Mouse (Mus musculus) embryonic stem cell, embryonic (primary cell): Measurements from ENCODE around the gene Nr5a1.

Experiments used
- CTCF ChIA-PET, 4 experiments: fragments of 300-600 bp in 2 of 4; fragments of 350-600 bp in 2 of 4; sonication (Branson Sonifier 250); formaldehyde crosslinking; loops; one replicate each; lab custom pipeline; 2022; ENCODE audit warnings: inconsistent platforms in 2 of 4; lab: Charles Lee
- POLR2A ChIA-PET, 4 experiments: fragments of 300-600 bp in 2 of 4; fragments of 350-600 bp in 2 of 4; sonication (Branson Sonifier 250); formaldehyde crosslinking; loops; one replicate each; lab custom pipeline; 2022; ENCODE audit warnings: antibody characterized with exemption in 4 of 4, inconsistent platforms in 1 of 4; lab: Charles Lee

Nr5a1 gene

GRCm38 (mm10) chr2:38682209-38682608, 32.1 kb downstream of the Nr5a1 start:
- POLR2A ChIA-PET = interaction anchor here in 2 of 4 experiments (1.2 to 2.0 kb wide), 3 partner anchors 10 to 13 kb away, joined by 3 to 6 read pairs (median 4); no protein-coding TSS in a partner anchor
- CTCF ChIA-PET = interaction anchor here in 1 of 4 experiments (1.4 kb wide), 1 partner anchor 13 kb away, joined by 5 read pairs; no protein-coding TSS in a partner anchor

DNA sequence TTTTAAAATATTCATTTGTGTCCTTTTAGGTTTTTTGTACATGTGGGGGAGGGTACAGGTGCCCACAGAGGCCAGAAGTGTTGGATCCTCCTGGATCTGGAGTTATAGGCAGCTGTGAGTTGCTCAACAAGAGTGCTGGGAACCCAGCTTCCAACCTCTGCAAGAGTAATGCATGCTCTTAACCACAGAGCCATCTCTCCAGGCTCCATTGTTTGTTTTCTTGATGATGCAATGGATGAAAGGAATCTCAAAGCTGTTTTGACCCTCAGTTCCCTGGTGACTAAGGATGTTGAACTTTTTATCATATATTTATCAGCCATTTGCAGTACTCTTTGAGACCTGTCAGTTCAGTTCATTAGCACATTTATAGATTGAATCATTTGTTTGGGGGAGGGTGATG, 35.4 kb downstream of the Nr5a1 start:
- CTCF ChIA-PET = interaction anchor here in 3 of 4 experiments (1.1 to 2.6 kb wide), 4 partner anchors 10 kb away, joined by 4 to 9 read pairs (median 6); no protein-coding TSS in a partner anchor
- POLR2A ChIA-PET = interaction anchor here in 3 of 4 experiments (0.6 to 1.5 kb wide), 4 partner anchors 7 to 10 kb away, joined by 3 to 6 read pairs (median 4); no protein-coding TSS in a partner anchor

DNA sequence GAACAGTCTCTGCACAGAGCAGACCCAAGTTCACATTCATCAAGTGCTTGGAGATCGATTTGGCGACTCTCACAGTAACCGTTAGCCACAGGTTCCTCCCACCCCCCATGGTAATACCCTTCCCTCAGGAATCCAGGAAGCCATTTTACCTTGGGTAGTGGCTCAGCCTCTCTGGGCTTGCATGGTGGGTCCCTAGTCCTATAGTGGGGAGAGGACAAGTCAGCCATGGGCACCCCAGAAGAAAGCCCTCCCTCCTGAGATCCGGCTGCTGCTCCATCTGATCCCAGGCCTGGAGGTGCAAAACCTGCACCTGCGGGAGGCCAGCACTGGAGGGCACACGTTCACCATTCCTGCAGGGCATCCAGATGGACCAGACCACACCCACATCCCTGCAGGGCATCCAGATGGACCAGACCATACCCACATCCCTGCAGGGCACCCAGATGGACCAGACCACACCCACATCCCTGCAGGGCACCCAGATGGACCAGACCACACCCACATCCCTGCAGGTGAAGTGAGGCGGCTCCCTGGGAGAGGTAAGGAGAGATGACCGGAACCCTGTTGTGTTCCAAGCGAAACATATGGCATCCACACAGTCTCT, 38.9 kb downstream of the Nr5a1 start:
- POLR2A ChIA-PET = interaction anchor here in 1 of 4 experiments (1.5 to 4.5 kb wide), 2 partner anchors 13 to 20 kb away, joined by 3 to 20 read pairs; no protein-coding TSS in a partner anchor
- CTCF ChIA-PET = interaction anchor here in 2 of 4 experiments (0.6 to 2.4 kb wide), 3 partner anchors 14 to 128 kb away, joined by 3 to 8 read pairs (median 4); no protein-coding TSS in a partner anchor

DNA sequence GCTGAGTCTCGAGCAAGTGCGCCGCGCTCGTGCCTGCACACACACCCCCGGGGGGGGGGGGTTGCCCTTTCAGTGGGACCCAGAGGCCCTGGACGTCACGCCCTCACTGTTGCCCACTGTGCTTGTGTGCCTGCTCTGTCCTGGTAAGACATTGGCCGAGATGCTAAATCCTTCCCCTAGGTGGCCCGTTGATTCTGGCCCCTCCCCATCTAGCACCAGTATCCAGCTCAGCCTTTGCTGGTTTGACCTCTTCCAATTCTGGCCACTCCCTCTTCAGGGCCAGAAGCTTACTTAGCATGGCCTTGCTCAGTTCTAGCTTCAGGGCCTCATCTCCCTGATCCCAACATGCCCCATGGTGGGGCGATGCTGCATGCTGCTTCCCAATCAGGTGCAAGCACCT, 41.8 kb downstream of the Nr5a1 start:
- POLR2A ChIA-PET = interaction anchor here in 3 of 4 experiments (0.9 to 4.5 kb wide), 9 partner anchors 10 to 669 kb away, joined by 3 to 20 read pairs (median 3); no protein-coding TSS in a partner anchor
- CTCF ChIA-PET = interaction anchor here (0.5 to 5.8 kb wide), 11 partner anchors 13 to 239 kb away, joined by 3 to 39 read pairs (median 5); no protein-coding TSS in a partner anchor

GRCm38 (mm10) chr2:38668802-38669580, 45.4 kb downstream of the Nr5a1 start:
- POLR2A ChIA-PET = interaction anchor here (0.5 to 2.2 kb wide), 51 partner anchors 9 to 1217 kb away, joined by 3 to 26 read pairs (median 4); partner anchors contain the start of genes Arpc5l (in 1 of the 4), Golga1 (in 1 of the 4), Rpl35 (in 1 of the 4) and Wdr38 (in 1 of the 4)
- CTCF ChIA-PET = interaction anchor here (0.6 to 5.8 kb wide), 23 partner anchors 9 to 660 kb away, joined by 3 to 39 read pairs (median 5); no protein-coding TSS in a partner anchor

- ChIA-PET CTCF (interaction anchor here in 1 of 4 experiments (1.0 to 1.1 kb wide), 2 partner anchors 15 to 27 kb away, joined by 3 read pairs; no protein-coding TSS in a partner anchor), POLR2A (interaction anchor here in 1 of 4 experiments (1.5 kb wide), 1 partner anchor 12 kb away, joined by 3 read pairs; no protein-coding TSS in a partner anchor)
These were observed 52.9 kb downstream of the Nr5a1 start for GRCm38 (mm10) chr2:38661398-38661797.

GRCm38 (mm10) chr2:38658338-38658836, 56.0 kb downstream of the Nr5a1 start:
- ChIA-PET CTCF (interaction anchor here (0.6 to 2.9 kb wide), 45 partner anchors 11 to 954 kb away, joined by 3 to 16 read pairs (median 3); no protein-coding TSS in a partner anchor), POLR2A (interaction anchor here (0.5 to 2.2 kb wide), 18 partner anchors 8 to 913 kb away, joined by 3 to 11 read pairs (median 3); no protein-coding TSS in a partner anchor)

- ChIA-PET POLR2A (interaction anchor here in 3 of 4 experiments (0.6 to 1.4 kb wide), 4 partner anchors 15 to 768 kb away, joined by 3 to 5 read pairs (median 4); no protein-coding TSS in a partner anchor), CTCF (interaction anchor here in 1 of 4 experiments (1.3 to 1.8 kb wide), 2 partner anchors 16 to 35 kb away, joined by 4 read pairs; no protein-coding TSS in a partner anchor)
These were observed 60.6 kb downstream of the Nr5a1 start for GRCm38 (mm10) chr2:38653694-38654093.

DNA sequence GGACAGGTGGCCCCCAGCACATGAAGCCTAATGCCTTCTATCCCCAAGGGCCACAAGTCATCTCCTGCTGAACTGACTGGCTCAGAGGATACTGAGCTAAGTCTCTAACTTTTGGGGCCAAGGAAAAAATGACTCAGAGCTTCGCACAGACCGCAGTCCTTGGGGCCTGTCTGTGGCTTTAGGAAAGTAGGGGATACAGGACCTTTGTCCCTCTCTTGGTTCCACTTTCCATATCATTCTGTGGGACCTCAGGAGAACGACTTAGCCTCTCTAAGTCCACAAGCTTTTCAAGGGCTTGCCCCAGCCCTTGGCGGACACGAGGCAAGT, 61.1 kb downstream of the Nr5a1 start:
- ChIA-PET CTCF (interaction anchor here in 1 of 4 experiments (1.3 to 1.8 kb wide), 2 partner anchors 15 to 36 kb away, joined by 4 read pairs; no protein-coding TSS in a partner anchor), POLR2A (interaction anchor here in 2 of 4 experiments (0.5 to 1.4 kb wide), 5 partner anchors 16 to 769 kb away, joined by 3 to 5 read pairs (median 3); no protein-coding TSS in a partner anchor)

- CTCF ChIA-PET = interaction anchor here in 1 of 4 experiments (0.6 to 1.8 kb wide), 3 partner anchors 15 to 277 kb away, joined by 4 to 6 read pairs (median 4); no protein-coding TSS in a partner anchor
- POLR2A ChIA-PET = interaction anchor here in 2 of 4 experiments (0.5 to 1.4 kb wide), 8 partner anchors 16 to 1256 kb away, joined by 3 to 5 read pairs (median 3); no protein-coding TSS in a partner anchor
These were observed 61.6 kb downstream of the Nr5a1 start for GRCm38 (mm10) chr2:38652565-38653292.

DNA sequence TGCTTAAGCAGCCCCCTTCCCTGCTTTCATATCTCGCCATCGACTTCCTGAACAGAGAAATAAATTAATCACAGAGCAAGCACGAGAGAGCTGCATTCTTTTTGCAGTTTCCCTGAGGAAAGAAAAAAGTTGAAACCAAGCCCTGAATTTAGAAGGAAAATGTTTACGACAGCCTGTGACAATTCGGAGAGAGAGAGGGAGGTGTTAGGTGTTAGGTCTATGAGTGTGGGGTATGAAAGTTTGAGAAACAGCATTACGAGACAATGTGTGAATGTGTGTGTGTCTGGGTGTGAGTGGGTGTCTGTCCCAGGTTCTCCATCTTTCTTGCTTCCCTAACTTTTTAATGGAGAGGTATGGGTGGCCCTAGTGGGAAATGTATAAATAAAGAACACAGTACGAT, 62.2 kb downstream of the Nr5a1 start:
- POLR2A ChIA-PET = interaction anchor here in 2 of 4 experiments (0.5 to 1.6 kb wide), 6 partner anchors 14 to 1255 kb away, joined by 3 to 5 read pairs (median 3); no protein-coding TSS in a partner anchor
- CTCF ChIA-PET = interaction anchor here in 1 of 4 experiments (0.6 to 1.8 kb wide), 3 partner anchors 37 to 277 kb away, joined by 3 to 6 read pairs (median 4); no protein-coding TSS in a partner anchor

DNA sequence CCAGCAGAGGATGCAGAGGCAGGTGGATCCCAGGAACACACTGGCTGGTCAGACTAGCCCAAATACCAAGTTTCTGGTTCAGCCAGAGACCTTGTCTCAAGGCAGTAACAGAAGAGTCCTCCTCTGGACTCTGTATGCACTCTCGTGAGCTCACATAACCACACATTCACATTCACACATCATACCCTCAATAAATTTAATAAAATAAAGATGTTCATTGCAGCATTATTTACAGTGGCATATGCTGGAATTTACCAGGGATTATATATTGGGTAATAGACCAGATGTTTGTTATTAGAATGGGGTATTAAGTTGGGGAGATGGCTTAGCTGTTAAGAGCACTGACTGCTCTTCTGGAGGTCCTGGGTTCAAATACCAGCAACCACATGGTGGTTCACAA, 64.0 kb downstream of the Nr5a1 start:
- ChIA-PET POLR2A (interaction anchor here in 2 of 4 experiments (0.6 to 1.1 kb wide), 3 partner anchors 8 to 209 kb away, joined by 3 read pairs; no protein-coding TSS in a partner anchor), CTCF (interaction anchor here in 1 of 4 experiments (1.0 kb wide), 1 partner anchor 38 kb away, joined by 3 read pairs; no protein-coding TSS in a partner anchor)

DNA sequence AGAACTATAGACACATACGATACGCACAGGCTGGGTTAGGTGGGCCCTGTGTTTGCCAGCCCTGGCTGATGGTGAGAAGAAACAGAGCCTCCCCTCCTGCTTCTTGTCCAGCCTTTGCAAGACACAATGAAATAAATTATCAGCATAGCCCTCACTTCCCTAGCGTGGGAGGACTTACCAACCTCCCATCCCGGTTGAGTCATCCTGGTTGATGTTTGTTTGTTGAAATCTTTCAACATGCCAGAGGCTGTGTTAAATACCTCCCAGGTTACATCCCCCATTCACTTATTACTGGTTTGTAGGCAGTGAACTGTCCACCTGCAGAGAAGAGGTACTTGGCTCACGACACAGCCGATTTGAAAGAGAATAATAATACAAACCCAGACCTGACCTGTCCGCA, 66.7 kb downstream of the Nr5a1 start:
- POLR2A ChIA-PET = interaction anchor here in 3 of 4 experiments (0.7 to 2.3 kb wide), 6 partner anchors 10 to 41 kb away, joined by 3 to 5 read pairs (median 4); no protein-coding TSS in a partner anchor

DNA sequence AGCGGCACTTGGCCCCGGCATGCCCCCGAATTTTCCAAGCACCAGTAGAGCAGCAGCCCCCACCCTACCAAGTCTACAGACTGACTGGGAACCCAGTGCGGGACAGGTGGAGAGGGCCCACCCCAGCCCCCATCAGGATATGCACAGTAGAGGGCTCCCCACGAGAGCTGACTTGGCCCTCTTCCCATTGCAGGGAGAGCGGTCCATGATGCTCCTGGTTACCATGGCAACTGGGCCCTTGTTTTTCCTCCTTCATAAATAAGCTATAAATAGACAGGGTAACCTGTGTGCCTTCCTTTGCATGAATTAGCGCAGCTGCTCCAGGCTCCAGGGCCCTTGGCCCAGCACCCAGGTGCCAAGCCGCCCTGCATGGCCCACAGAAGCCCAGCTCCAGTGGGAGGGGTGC, 67.1 kb downstream of the Nr5a1 start:
- CTCF ChIA-PET = interaction anchor here (0.7 to 1.8 kb wide), 10 partner anchors 9 to 92 kb away, joined by 3 to 8 read pairs (median 3); no protein-coding TSS in a partner anchor
- POLR2A ChIA-PET = interaction anchor here in 3 of 4 experiments (0.7 to 2.3 kb wide), 6 partner anchors 10 to 41 kb away, joined by 3 to 5 read pairs (median 4); no protein-coding TSS in a partner anchor

More for the DNA sequence above, 66.7 kb downstream of the Nr5a1 start:
- CTCF ChIA-PET = interaction anchor here in 3 of 4 experiments (0.7 to 1.8 kb wide), 8 partner anchors 10 to 91 kb away, joined by 3 to 7 read pairs (median 3); no protein-coding TSS in a partner anchor

GRCm38 (mm10) chr2:38645936-38646335, 68.4 kb downstream of the Nr5a1 start:
- POLR2A ChIA-PET = interaction anchor here in 3 of 4 experiments (0.7 to 2.3 kb wide), 12 partner anchors 8 to 355 kb away, joined by 3 to 6 read pairs (median 4); no protein-coding TSS in a partner anchor
- CTCF ChIA-PET = interaction anchor here (0.5 to 1.8 kb wide), 36 partner anchors 8 to 800 kb away, joined by 3 to 10 read pairs (median 4); partner anchors contain the start of gene Olfml2a (in 1 of the 4)
